Mouse (Mus musculus): Measurements from ENCODE around the gene Slc35e3. TPM values are rescaled to one million over a fixed set of nuclear protein-coding genes. Genes with fewer than 3 reads are reported as not detected.
A peak's percentile ranks its signal among the peaks of the same experiment; 100 is the strongest.

Gene Slc35e3
- polyA plus RNA-seq, 1 experiment from 2014 or later, result 18.3 TPM

GRCm38 (mm10) chr10:117731244-117732101 lies 14.7 kb downstream of the Slc35e3 start:
- ATAC-seq (ENCODE audit: low read depth), result peak; percentile 67; the same call in 1 of the 2 replicates
- peaks cover 2% of the 10 kb centered on the region; the same call in 1 of the 2 replicates for H3K36me3 ChIP-seq (ENCODE audit: control insufficient read depth, insufficient read depth, low read length)

DNA sequence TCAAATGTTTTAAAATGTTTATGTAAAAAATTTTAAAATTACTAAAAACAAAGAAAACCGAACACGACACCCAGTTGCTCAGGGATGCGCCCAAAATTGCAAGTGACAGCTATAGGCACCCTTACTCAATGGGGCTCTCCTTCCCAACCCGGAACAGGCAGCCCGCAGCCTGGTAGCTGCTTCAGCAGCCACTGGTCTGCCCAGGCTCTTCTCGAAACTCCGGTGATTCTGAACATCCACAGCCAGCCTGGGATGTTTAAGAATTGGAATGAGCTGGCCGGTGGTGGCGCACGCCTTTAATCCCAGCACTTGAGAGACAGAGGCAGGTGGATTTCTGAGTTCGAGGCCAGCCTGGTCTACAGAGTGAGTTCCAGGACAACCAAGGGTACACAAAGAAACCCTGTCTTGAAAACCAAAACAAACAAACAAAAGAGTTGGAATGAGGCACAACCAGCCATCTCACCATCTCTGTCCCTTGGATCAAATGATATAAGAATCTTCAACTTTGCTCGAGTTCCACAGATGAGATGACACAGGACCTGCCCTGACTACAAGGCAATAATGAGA lies 15.4 kb downstream of the Slc35e3 start:
- no peak overlapping the region for H3K9ac ChIP-seq (ENCODE audit: low read length)
- 92% methylated on average over 12 of the region's 12 CpGs for WGBS
- no peak for ATAC-seq (ENCODE audit: low read depth)
- H3K27ac ChIP-seq (ENCODE audit: low read length), result peak overlapping the region; percentile 63
- H3K27me3 ChIP-seq (ENCODE audit: control insufficient read depth, insufficient read depth, low read depth, low read length), result no peaks in the 10 kb centered on the region
- no peak overlapping the region for H3K4me2 ChIP-seq (ENCODE audit: low read depth, low read length)
- no peaks in the 10 kb centered on the region; the same call in 1 of the 2 replicates for H3K4me1 ChIP-seq (replicated peaks; ENCODE audit: control insufficient read depth, insufficient read depth, low read length)
- H3K36me3 ChIP-seq (ENCODE audit: control insufficient read depth, insufficient read depth, low read length), result no peaks in the 10 kb centered on the region
- H3K4me3 ChIP-seq (ENCODE audit: low read length), result no peak overlapping the region
- no peaks in the 10 kb centered on the region for H3K9me3 ChIP-seq (ENCODE audit: control insufficient read depth, low read length)

More at GRCm38 (mm10) chr10:117731244-117732101, 14.7 kb downstream of the Slc35e3 start:
- Histone ChIP-seq H3K27ac (ENCODE audit: low read length) (peak overlapping the region; percentile 63), H3K27me3 (ENCODE audit: control insufficient read depth, insufficient read depth, low read depth, low read length) (no peaks in the 10 kb centered on the region), H3K9me3 (ENCODE audit: control insufficient read depth, low read length) (no peaks in the 10 kb centered on the region), H3K9ac (ENCODE audit: low read length) (peak overlapping the region; percentile 1; the same call in 1 of the 2 replicates), H3K4me1 (replicated peaks; ENCODE audit: control insufficient read depth, insufficient read depth, low read length) (no peaks in the 10 kb centered on the region; the same call in 1 of the 2 replicates), H3K4me2 (ENCODE audit: low read depth, low read length) (no peak overlapping the region), H3K4me3 (ENCODE audit: low read length) (no peak overlapping the region)
- 45% methylated on average over 14 of the region's 15 CpGs for WGBS

DNA sequence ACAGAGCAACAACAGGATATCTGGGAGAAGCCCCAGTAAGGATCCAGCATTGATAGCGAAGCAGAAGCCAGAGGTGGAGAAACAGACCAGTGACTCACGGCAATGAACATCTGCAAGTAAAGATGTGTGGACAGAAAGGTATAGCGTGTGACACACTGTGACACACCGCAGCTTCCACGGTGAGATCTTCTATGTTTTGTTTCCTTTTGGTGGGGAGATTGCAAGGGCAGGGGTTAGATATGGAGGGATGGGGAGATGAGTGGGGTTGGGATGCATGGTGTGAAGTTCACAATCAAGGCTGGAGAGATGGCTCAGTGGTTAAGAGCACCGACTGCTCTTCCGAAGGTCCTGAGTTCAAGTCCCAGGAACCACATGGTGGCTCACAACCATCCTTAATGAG lies 16.0 kb downstream of the Slc35e3 start:
- Histone ChIP-seq H3K4me1 (replicated peaks; ENCODE audit: control insufficient read depth, insufficient read depth, low read length) (no peaks in the 10 kb centered on the region; the same call in 1 of the 2 replicates), H3K4me2 (ENCODE audit: low read depth, low read length) (no peak overlapping the region), H3K9me3 (ENCODE audit: control insufficient read depth, low read length) (no peaks in the 10 kb centered on the region), H3K27me3 (ENCODE audit: control insufficient read depth, insufficient read depth, low read depth, low read length) (no peaks in the 10 kb centered on the region), H3K9ac (ENCODE audit: low read length) (no peak overlapping the region), H3K27ac (ENCODE audit: low read length) (peak overlapping the region; percentile 72), H3K36me3 (ENCODE audit: control insufficient read depth, insufficient read depth, low read length) (no peaks in the 10 kb centered on the region), H3K4me3 (ENCODE audit: low read length) (no peak overlapping the region)
- no peak for ATAC-seq (ENCODE audit: low read depth)
- WGBS, result 91% methylated on average over 7 of the region's 7 CpGs

- H3K36me3 ChIP-seq (ENCODE audit: control insufficient read depth, insufficient read depth, low read length), result no peaks in the 10 kb centered on the region
- no peak overlapping the region for H3K4me2 ChIP-seq (ENCODE audit: low read depth, low read length)
- H3K4me1 ChIP-seq (replicated peaks; ENCODE audit: control insufficient read depth, insufficient read depth, low read length), result no peaks in the 10 kb centered on the region; the same call in 1 of the 2 replicates
- H3K27ac ChIP-seq (ENCODE audit: low read length), result peak overlapping the region; percentile 91
- H3K27me3 ChIP-seq (ENCODE audit: control insufficient read depth, insufficient read depth, low read depth, low read length), result no peaks in the 10 kb centered on the region
- H3K4me3 ChIP-seq (ENCODE audit: low read length), result no peak overlapping the region
- no peak overlapping the region for H3K9ac ChIP-seq (ENCODE audit: low read length)
- ATAC-seq (ENCODE audit: low read depth), result peak; percentile 90
- H3K9me3 ChIP-seq (ENCODE audit: control insufficient read depth, low read length), result no peaks in the 10 kb centered on the region
- 36% methylated on average over 11 of the region's 11 CpGs for WGBS
Observed at GRCm38 (mm10) chr10:117729139-117729814, 16.9 kb downstream of the Slc35e3 start.

GRCm38 (mm10) chr10:117728574-117728973 lies 17.6 kb downstream of the Slc35e3 start:
- WGBS, result 71% methylated on average over 5 of the region's 5 CpGs
- Histone ChIP-seq H3K4me2 (ENCODE audit: low read depth, low read length) (no peak overlapping the region), H3K4me1 (replicated peaks; ENCODE audit: control insufficient read depth, insufficient read depth, low read length) (no peaks in the 10 kb centered on the region; the same call in 1 of the 2 replicates), H3K27ac (ENCODE audit: low read length) (peak overlapping the region; percentile 91), H3K9me3 (ENCODE audit: control insufficient read depth, low read length) (no peaks in the 10 kb centered on the region), H3K27me3 (ENCODE audit: control insufficient read depth, insufficient read depth, low read depth, low read length) (no peaks in the 10 kb centered on the region), H3K9ac (ENCODE audit: low read length) (no peak overlapping the region), H3K36me3 (ENCODE audit: control insufficient read depth, insufficient read depth, low read length) (no peaks in the 10 kb centered on the region), H3K4me3 (ENCODE audit: low read length) (no peak overlapping the region)
- no peak for ATAC-seq (ENCODE audit: low read depth)

GRCm38 (mm10) chr10:117727518-117728110 lies 18.6 kb downstream of the Slc35e3 start:
- Histone ChIP-seq H3K27ac (ENCODE audit: low read length) (no peak overlapping the region), H3K4me2 (ENCODE audit: low read depth, low read length) (no peak overlapping the region), H3K9ac (ENCODE audit: low read length) (no peak overlapping the region), H3K4me3 (ENCODE audit: low read length) (no peak overlapping the region), H3K9me3 (ENCODE audit: control insufficient read depth, low read length) (no peaks in the 10 kb centered on the region), H3K36me3 (ENCODE audit: control insufficient read depth, insufficient read depth, low read length) (no peaks in the 10 kb centered on the region), H3K4me1 (replicated peaks; ENCODE audit: control insufficient read depth, insufficient read depth, low read length) (no peaks in the 10 kb centered on the region; the same call in 1 of the 2 replicates), H3K27me3 (ENCODE audit: control insufficient read depth, insufficient read depth, low read depth, low read length) (no peaks in the 10 kb centered on the region)
- ATAC-seq (ENCODE audit: low read depth), result no peak
- WGBS, result 61% methylated on average over 9 of the region's 9 CpGs

DNA sequence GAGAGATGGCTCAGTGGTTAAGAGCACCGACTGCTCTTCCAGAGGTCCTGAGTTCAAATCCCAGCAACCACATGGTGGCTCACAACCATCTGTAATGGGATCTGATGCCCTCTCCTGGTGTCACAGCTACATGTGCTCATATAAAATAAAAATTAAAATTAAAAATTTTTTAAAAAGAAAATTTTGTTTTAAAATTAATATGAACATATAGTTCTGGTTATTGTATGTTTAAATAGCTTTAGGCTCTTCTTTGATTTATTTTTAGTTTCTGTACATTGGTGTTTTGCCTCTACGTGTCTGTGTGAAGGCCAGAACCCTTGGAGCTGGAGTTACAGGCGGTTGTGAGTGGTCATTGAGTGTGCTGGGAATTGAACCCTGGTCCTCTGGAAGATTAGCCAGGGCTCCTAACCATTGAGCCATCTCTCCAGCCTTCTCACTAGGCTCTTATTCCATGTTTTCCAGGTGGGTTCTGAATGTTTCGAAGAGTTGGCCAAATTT lies 19.2 kb downstream of the Slc35e3 start:
- Histone ChIP-seq H3K9ac (ENCODE audit: low read length) (no peak overlapping the region), H3K4me3 (ENCODE audit: low read length) (no peak overlapping the region), H3K27me3 (ENCODE audit: control insufficient read depth, insufficient read depth, low read depth, low read length) (no peaks in the 10 kb centered on the region), H3K36me3 (ENCODE audit: control insufficient read depth, insufficient read depth, low read length) (no peaks in the 10 kb centered on the region), H3K4me1 (replicated peaks; ENCODE audit: control insufficient read depth, insufficient read depth, low read length) (no peaks in the 10 kb centered on the region; the same call in 1 of the 2 replicates), H3K4me2 (ENCODE audit: low read depth, low read length) (no peak overlapping the region), H3K9me3 (ENCODE audit: control insufficient read depth, low read length) (no peaks in the 10 kb centered on the region), H3K27ac (ENCODE audit: low read length) (no peak overlapping the region)
- ATAC-seq (ENCODE audit: low read depth), result no peak
- 93% methylated on average over 4 of the region's 4 CpGs for WGBS

DNA sequence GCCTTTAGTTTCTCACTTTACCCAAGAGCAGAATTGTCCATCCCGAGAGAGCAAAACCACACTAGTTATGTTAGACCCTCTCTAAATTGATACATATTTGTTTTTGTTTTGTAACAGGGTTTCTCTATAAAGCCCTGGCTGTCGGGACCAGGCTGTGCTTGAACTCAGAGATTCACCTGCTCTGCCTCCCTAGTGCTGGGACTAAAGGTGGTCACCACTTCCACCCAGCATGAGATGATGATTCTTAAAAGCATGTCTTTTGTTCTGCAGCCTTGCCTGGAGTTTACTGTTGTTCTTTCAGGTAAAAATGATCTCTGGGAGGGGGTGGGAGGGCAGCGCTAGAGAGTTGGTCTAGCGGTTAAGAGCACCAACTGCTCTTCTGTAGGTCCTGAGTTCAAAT lies 19.8 kb downstream of the Slc35e3 start:
- H3K4me3 ChIP-seq (ENCODE audit: low read length), result no peak overlapping the region
- no peak for ATAC-seq (ENCODE audit: low read depth)
- no peak overlapping the region for H3K9ac ChIP-seq (ENCODE audit: low read length)
- no peaks in the 10 kb centered on the region for H3K27me3 ChIP-seq (ENCODE audit: control insufficient read depth, insufficient read depth, low read depth, low read length)
- H3K4me2 ChIP-seq (ENCODE audit: low read depth, low read length), result no peak overlapping the region
- H3K9me3 ChIP-seq (ENCODE audit: control insufficient read depth, low read length), result no peaks in the 10 kb centered on the region
- no peak overlapping the region for H3K27ac ChIP-seq (ENCODE audit: low read length)
- WGBS, result 85% methylated on average over 4 of the region's 4 CpGs
- H3K36me3 ChIP-seq (ENCODE audit: control insufficient read depth, insufficient read depth, low read length), result no peaks in the 10 kb centered on the region
- H3K4me1 ChIP-seq (replicated peaks; ENCODE audit: control insufficient read depth, insufficient read depth, low read length), result no peaks in the 10 kb centered on the region; the same call in 1 of the 2 replicates

Measured in lung, embryonic 16.5 days (tissue).